Mouse (Mus musculus): ENCODE data around the gene Egln3.

GRCm38 (mm10) chr12:54197301-54197782 lies 6.3 kb downstream of the Egln3 start:
- TF ChIP-seq CTCF (IDR thresholded peaks at IDR 0.05; ENCODE audit: low read depth), result no peak
- TF ChIP-seq EP300 (IDR thresholded peaks at IDR 0.05; ENCODE audit: low read depth), result no peak
